Mouse (Mus musculus): ENCODE data around the gene Btbd11.

DNA sequence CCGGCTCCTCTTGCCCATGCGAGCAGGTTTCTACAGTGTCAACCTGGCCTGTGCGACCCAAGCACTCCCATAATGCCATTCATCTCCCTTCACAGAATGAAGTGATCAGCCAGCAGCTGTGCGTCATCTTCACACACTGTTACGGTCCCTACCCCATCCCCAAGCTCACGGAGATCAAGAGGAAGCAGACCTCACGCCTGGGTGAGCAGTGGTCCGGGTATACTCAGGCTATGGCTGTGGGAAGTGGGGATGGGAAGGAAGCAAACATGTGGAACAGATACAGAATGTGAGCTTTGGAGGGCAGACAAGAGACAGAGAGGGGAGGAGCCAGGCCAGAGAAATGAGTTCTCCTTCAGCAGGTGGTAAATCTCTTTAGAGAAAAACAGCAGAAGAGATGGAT lies 253.8 kb downstream of the Btbd11 start:
- TF ChIP-seq POLR2A (IDR thresholded peaks at IDR 0.05; ENCODE audit: extremely low read depth, insufficient read depth, low read length) (no peak), CTCF (IDR thresholded peaks at IDR 0.05; ENCODE audit: low read depth, low read length) (no peak)

All from liver, adult 2 months (tissue).